Mouse (Mus musculus) stomach, embryonic 14.5 days (tissue): ENCODE results near the gene Ap1s3. TPM values are rescaled to one million over a fixed set of nuclear protein-coding genes. Genes with fewer than 3 reads are reported as not detected.

ENCODE experiments used
- ATAC-seq: fragments of 200-750 bp; cut with Nextera tagmentation; 2 replicates; pipeline ENCODE4 v1.8.0; 2017; ENCODE audit warnings: low read depth, moderate TSS enrichment; ENCODE audit not compliant: insufficient number of reproducible peaks, insufficient read depth, low FRiP score
- H3K27ac ChIP-seq: fragments of 300-500 bp; sonication (generic); 2 replicates; pipeline ENCODE4 v1.5.1; 2014; ENCODE audit warnings: mild to moderate bottlenecking, low read length, moderate library complexity, mixed read lengths
- H3K27me3 ChIP-seq: fragments of 300-500 bp; sonication (generic); 2 replicates; pipeline ENCODE4 v1.6.1; 2014; ENCODE audit warnings: low read length, control low read depth, mixed read lengths; ENCODE audit not compliant: control insufficient read depth, insufficient read depth
- H3K36me3 ChIP-seq: fragments of 300-500 bp; sonication (generic); 2 replicates; pipeline ENCODE4 v1.6.1; 2014; ENCODE audit warnings: mild to moderate bottlenecking, control low read depth, low read length, moderate library complexity, mixed read lengths; ENCODE audit not compliant: control insufficient read depth, insufficient read depth
- H3K4me1 ChIP-seq: fragments of 300-500 bp; sonication (generic); 2 replicates; pipeline ENCODE4 v1.6.1; 2014; ENCODE audit warnings: low read length, control low read depth, mixed read lengths; ENCODE audit not compliant: control insufficient read depth, insufficient read depth
- H3K4me2 ChIP-seq: fragments of 300-500 bp; sonication (generic); replicated peaks from 2 replicates; pipeline ENCODE4 v1.6.1; 2014; ENCODE audit warnings: low read depth, low read length, control low read depth
- H3K4me3 ChIP-seq: fragments of 300-500 bp; sonication (generic); 2 replicates; pipeline ENCODE4 v1.5.1; 2014; ENCODE audit warnings: low read depth, low read length, control low read depth
- H3K9ac ChIP-seq: fragments of 300-500 bp; sonication (generic); replicated peaks from 2 replicates; pipeline ENCODE4 v1.6.1; 2014; ENCODE audit warnings: low read depth, mild to moderate bottlenecking, control low read depth, low read length, moderate library complexity, mixed read lengths
- H3K9me3 ChIP-seq: fragments of 300-500 bp; sonication (generic); 2 replicates; pipeline ENCODE4 v1.6.1; 2016; ENCODE audit warnings: low read depth, low read length, control low read depth; ENCODE audit not compliant: control insufficient read depth
- WGBS: fragments of 180-500 bp; shearing (Covaris S2); extraction: QIAGEN DNeasy Blood & Tissue Kit; methylation state at CpG from one replicate; pipeline ENCODE4 v1.1.7; 2014; 5-methylcytosine and 5-hydroxymethylcytosine counted together
- polyA plus RNA-seq: library from polyadenylated mRNA; unstranded; fragments of >200 nt; fragmentation: Nextera tagmentation; extraction: Ambion mirVana; gene quantifications from 2 replicates; pipeline ENCODE4 v1.2.1, GENCODE M21; 2014

Ap1s3 gene
- polyA plus RNA-seq, 1 experiment from 2014 or later: 0.43 TPM

DNA sequence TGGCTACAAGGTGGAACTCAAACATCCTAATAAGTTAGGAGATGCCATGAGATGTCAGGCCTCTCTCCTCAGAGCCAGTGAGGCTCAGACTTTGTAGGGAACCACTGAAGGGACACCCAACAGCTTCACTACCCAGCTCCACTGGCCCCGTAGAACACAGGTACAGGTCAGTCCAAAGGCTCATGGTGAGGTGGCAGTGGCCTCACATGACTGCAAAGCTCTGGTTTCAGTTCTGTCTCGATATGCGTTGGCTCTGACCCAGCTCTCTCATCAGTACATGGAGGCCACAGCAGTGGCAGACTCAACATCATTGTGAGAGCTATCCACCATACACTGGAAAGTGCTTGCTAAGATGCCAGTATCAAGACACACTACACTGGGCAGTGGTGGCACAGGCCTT is 9.0 kb upstream of the Ap1s3 start:
- no peak overlapping the region for H3K9ac ChIP-seq
- ATAC-seq: no peak
- H3K27ac ChIP-seq: no peak overlapping the region
- no peaks in the 10 kb centered on the region for H3K4me1 ChIP-seq
- H3K36me3 ChIP-seq: no peaks in the 10 kb centered on the region
- WGBS: 84% methylated on average over 3 of the region's 3 CpGs
- H3K9me3 ChIP-seq: no peaks in the 10 kb centered on the region
- no peak overlapping the region for H3K4me2 ChIP-seq
- no peak overlapping the region for H3K4me3 ChIP-seq
- H3K27me3 ChIP-seq: no peaks in the 10 kb centered on the region

DNA sequence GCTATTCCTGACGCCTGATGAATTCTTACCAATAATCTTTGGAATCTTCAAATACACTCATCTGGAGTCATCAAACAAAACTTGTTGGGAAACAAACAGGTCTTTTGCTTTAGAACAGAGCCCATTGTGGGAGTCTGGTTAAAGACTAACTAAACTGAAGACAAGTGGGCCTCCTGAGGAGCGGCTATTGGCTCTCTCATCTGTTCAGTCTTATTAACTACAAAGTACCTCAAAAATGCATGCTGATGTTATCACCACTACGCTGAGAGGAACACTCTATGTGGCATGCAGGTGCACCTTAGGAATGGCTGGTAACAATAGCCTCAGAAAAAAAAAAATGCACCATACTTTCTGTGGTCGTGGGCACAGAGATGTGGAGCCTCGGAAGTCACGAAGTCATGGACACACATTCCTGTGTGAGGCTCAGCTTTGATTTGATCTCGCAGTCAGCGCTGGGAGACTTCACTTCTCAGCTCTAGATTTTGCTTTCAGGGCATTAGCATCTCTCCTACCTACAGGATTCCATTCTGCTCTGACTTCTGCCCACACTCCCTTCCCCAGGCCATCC is 6.4 kb upstream of the Ap1s3 start:
- Histone ChIP-seq H3K36me3 (no peaks in the 10 kb centered on the region), H3K27me3 (no peaks in the 10 kb centered on the region), H3K9ac (no peak overlapping the region), H3K4me1 (no peaks in the 10 kb centered on the region), H3K27ac (no peak overlapping the region), H3K9me3 (no peaks in the 10 kb centered on the region), H3K4me3 (no peak overlapping the region), H3K4me2 (no peak overlapping the region)
- ATAC-seq: no peak
- 65% methylated on average over 8 of the region's 8 CpGs for WGBS

DNA sequence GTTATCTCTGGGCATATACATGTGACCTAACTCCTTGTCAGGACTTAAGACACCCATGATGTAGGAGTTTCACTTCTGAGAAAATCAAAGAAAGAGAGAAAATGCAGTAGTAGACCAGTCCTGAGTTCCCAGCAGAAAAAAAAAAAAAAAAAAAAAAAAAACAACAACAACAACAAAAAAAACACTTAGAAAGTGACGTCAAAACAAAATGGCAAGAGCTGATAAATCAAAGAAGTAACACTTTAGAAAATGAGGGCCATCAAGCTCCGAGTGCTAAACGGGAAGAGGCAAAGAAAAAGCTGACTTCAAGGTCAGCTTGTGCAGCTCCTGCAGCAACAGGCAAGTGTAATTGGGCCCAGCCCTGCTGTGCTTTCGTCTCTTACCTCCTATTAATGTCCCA is 3.9 kb upstream of the Ap1s3 start:
- no peaks in the 10 kb centered on the region for H3K9me3 ChIP-seq
- no peaks in the 10 kb centered on the region for H3K36me3 ChIP-seq
- H3K27ac ChIP-seq: no peak overlapping the region
- H3K9ac ChIP-seq: no peak overlapping the region
- no peaks in the 10 kb centered on the region for H3K27me3 ChIP-seq
- 65% methylated on average over 4 of the region's 4 CpGs for WGBS
- H3K4me1 ChIP-seq: no peaks in the 10 kb centered on the region
- no peak overlapping the region for H3K4me3 ChIP-seq
- H3K4me2 ChIP-seq: no peak overlapping the region
- ATAC-seq: no peak

DNA sequence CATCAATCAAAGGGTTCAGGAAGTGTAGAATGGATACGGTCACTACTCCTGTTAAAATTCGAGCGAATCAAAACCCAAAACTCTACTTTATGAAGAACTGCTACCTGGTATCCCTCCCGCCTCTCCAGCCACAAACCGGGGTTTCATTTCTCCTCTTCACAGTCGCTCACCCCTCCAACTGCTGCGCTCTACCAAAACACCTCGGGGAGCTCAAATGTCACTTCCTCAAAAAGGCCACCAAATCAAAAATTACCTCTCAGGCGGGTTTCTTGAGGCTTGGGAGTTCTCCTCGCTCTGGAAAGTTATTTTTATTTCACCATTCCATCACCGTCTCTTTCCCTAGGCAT is 603 bp downstream of the Ap1s3 start:
- no peaks in the 10 kb centered on the region for H3K4me1 ChIP-seq
- H3K27ac ChIP-seq: no peak overlapping the region
- peak overlapping the region; percentile 38; the same call in 1 of the 2 replicates for H3K9ac ChIP-seq
- peak overlapping the region; percentile 91 for H3K4me2 ChIP-seq
- H3K4me3 ChIP-seq: peak overlapping the region; percentile 57
- ATAC-seq: no peak
- H3K27me3 ChIP-seq: no peaks in the 10 kb centered on the region
- under 1% methylated on average over 11 of the region's 11 CpGs for WGBS
- H3K9me3 ChIP-seq: no peaks in the 10 kb centered on the region
- no peaks in the 10 kb centered on the region for H3K36me3 ChIP-seq

DNA sequence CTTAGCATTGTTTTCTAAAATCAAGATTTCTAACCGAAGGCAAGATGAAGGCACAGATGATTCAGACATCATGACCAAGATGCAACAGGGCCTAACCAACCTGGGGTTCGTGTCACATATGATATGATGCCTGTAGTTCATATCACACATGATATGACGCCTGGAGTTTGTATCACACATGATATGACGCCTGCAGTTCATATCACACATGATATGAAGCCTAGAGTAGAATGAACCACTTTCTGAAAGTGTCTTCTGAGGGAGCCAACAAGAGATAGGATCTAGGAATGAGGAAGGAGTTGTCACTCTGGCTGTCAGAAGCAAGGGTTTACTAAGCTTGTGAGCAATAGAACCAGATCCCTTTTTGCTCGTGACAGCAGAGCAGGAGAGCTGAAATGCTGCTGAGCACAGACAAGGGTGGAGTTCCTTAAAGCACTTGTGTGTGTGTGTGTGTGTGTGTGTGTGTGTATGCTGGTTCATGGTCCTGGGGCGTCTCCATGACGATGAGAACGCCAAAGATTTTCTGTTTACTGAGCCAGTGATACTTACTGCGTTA is 2.3 kb downstream of the Ap1s3 start:
- no peaks in the 10 kb centered on the region for H3K27me3 ChIP-seq
- WGBS: 74% methylated on average over 9 of the region's 9 CpGs
- no peaks in the 10 kb centered on the region for H3K36me3 ChIP-seq

DNA sequence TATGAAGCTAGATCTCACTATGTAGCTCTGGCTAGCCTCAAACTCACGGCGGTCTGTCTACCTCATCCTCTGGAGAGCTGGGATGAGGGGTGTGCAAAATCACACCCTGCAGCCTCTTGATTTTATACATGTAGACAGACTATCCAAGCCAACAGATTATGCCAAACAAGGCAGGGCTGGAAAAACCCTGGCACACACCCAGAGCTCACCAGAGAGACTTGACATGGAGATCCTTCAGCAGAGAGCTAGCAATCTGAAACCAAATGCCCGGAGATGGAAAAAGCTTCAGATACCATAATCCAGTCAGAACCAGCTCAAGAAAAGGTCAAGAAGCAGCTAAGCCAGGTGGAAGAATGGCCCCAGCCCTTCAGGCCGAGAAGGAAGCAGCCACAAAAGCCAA is 6.9 kb downstream of the Ap1s3 start:
- Histone ChIP-seq H3K36me3 (no peaks in the 10 kb centered on the region), H3K27ac (no peak overlapping the region), H3K27me3 (no peaks in the 10 kb centered on the region), H3K4me3 (no peak overlapping the region), H3K9me3 (no peaks in the 10 kb centered on the region), H3K4me2 (no peak overlapping the region), H3K4me1 (no peaks in the 10 kb centered on the region), H3K9ac (no peak overlapping the region)
- no peak for ATAC-seq
- 89% methylated on average over 4 of the region's 4 CpGs for WGBS

More for the DNA sequence above, 2.3 kb downstream of the Ap1s3 start:
- no peak overlapping the region for H3K4me3 ChIP-seq
- no peaks in the 10 kb centered on the region for H3K4me1 ChIP-seq
- H3K9me3 ChIP-seq: no peaks in the 10 kb centered on the region
- H3K4me2 ChIP-seq: no peak overlapping the region
- ATAC-seq: no peak
- H3K27ac ChIP-seq: no peak overlapping the region
- no peak overlapping the region for H3K9ac ChIP-seq

DNA sequence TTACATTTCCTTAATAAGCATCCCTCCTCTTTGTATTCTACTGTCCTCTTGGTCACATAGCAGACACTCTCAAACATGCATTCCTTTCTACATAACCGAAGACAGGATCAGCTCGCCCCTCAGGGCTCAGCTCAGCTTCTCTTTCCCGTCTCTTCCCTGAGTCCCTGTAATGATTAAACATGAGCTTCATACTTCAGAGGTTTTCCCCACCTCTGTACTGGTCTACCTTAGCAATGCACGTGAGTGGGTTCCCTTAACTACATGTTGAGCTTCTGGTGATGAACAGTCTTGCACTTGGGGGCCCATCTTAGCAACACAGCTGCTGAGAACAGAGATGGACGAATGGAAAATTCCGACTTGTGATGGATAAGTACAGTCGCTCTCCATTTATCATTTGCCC is 12.2 kb downstream of the Ap1s3 start:
- 85% methylated on average over 7 of the region's 7 CpGs for WGBS
- Histone ChIP-seq H3K27ac (no peak overlapping the region), H3K27me3 (no peaks in the 10 kb centered on the region), H3K4me2 (no peak overlapping the region), H3K4me1 (no peaks in the 10 kb centered on the region), H3K4me3 (no peak overlapping the region), H3K36me3 (no peaks in the 10 kb centered on the region), H3K9me3 (no peaks in the 10 kb centered on the region), H3K9ac (no peak overlapping the region)
- ATAC-seq: no peak

DNA sequence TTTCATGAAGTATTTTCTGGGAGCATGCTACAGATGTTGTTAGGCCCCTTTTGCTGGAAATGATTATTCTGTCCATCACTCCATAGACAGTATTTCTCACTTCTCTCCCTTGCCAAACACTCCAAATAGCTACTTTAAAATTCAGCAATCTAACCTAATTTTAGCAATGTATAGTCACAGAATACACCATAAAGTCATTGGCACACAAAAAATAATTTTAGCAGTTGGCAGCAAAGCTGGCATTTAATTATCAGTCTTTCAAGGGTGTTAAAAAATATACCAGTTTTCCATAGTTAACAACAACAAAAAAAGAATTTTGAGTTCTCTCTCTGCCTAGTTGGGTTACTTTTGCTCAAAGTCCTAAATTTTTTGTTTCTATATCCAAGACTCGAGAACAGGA is 14.4 kb downstream of the Ap1s3 start:
- Histone ChIP-seq H3K9ac (no peak overlapping the region), H3K4me1 (no peaks in the 10 kb centered on the region), H3K27me3 (no peaks in the 10 kb centered on the region), H3K4me2 (no peak overlapping the region), H3K4me3 (no peak overlapping the region), H3K36me3 (no peaks in the 10 kb centered on the region), H3K9me3 (no peaks in the 10 kb centered on the region), H3K27ac (no peak overlapping the region)
- 55% methylated on average over 1 of the region's 1 CpGs for WGBS
- no peak for ATAC-seq
